Mouse (Mus musculus) G1E (cell line): Measurements from ENCODE around the gene Cfap43.

Source experiments
- CTCF ChIP-seq: IDR thresholded peaks from 2 replicates; pipeline ENCODE4 v1.5.1; 2012; ENCODE audit warnings: low read depth, low read length, inconsistent platforms, mixed read lengths
- GATA1 ChIP-seq: IDR thresholded peaks from 2 replicates; pipeline ENCODE4 v1.6.1; 2012; ENCODE audit warnings: borderline replicate concordance, low read length, inconsistent platforms, mixed read lengths

DNA sequence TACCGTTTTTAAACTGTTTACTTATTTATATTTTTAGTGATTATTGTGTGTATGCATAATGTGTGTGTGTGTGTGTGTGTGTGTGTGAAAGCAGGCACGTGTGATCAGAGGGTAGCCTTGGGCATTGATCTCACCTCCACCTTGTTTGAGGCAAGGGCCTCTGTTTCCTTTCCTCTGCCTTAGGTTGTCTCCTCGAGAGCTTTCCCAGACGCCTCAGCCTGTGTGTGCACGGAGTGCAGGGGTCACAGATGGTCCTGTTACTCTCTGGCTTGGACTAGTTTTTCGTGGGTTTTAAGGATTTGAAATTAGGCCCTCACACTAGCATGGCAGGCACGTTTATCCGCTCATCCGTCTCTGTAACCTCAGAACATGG, 36.2 kb downstream of the Cfap43 start:
- TF ChIP-seq CTCF (no peak), GATA1 (no peak)
